Mouse (Mus musculus) liver, postnatal 0 days (tissue): ENCODE measurements around the gene Rragc.

Experiments used
- CTCF ChIP-seq: sonication (generic); IDR thresholded peaks from 2 replicates; pipeline ENCODE4 v1.5.1; 2016; ENCODE audit warnings: antibody characterized with exemption, low read depth
- EP300 ChIP-seq: IDR thresholded peaks from 2 replicates; pipeline ENCODE4 v1.6.1; 2016; ENCODE audit warnings: antibody characterized with exemption, low read depth, mild to moderate bottlenecking

DNA sequence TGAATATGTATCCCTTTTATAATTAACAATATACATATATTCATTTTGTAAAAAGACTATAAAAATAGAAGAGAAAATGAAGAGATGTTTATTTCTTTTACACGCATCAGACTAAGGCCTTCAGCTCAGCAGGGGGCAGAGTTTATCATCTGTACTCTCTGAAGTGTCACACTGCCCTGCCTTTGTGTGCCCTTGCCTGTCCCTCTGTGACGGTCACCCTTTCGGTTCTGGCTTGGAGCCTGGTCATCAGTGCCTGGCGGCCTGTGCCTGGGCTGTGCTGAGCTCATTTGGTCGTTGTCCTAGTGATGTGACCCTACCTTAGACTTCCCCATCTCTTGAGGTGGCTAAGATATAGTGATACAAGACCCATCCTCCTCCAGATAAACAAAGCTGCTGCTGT, 29.9 kb downstream of the Rragc start:
- no peak for TF ChIP-seq CTCF
- no peak for TF ChIP-seq EP300
